Mouse (Mus musculus): ENCODE data around the gene Spata1.

The Spata1 gene

GRCm38 (mm10) chr3:146499431-146500002 is at the start of gene Spata1, which contains the start of gene Gng5:
Gene Spata1, minus strand, starts transcription at chr3:146499753.
Gene Gng5, plus strand, starts transcription at chr3:146499807.
- DNase-seq (ENCODE audit: low spot score in 2 of 2): peak; percentile 28 to 42

GRCm38 (mm10) chr3:146543632-146544031 is 44.1 kb upstream of the Spata1 start:
- DNase-seq (ENCODE audit: low spot score in 2 of 2): no peak

DNA sequence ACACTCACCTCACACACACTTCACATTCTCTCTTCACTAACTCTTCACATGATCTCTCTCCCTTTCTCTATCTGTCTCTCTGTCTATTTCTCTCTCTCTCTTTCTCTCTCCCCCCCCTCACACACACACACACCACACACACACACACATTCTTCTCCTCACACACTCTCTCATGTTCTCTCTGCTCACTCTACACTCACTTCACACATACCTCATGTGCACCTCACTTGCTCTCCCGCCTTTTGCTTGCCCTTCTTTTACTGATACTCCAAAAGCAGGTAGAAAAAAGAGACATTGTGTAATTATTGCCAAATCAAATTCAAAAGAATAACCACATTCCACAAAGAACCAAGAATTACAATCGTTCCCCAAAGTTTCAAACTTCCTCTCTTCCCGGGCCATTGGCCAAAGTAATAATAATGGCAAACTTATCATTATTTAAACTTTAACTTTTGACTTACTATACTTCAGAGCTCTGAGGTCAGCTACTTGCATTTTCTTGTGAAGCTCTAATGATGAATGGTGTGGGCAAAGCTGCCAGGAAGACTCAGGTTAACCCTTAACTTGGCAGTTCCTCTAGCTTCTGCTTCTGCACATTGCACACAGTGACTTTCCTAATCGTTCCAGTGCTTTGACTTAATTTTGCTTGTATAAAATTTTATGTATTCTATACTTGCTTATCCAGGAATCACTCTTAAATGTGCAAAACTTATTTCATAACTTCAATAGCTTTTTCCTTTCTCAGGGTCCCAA is 41.1 kb upstream of the Spata1 start:
- no peak for DNase-seq (ENCODE audit: low spot score in 2 of 2)

DNA sequence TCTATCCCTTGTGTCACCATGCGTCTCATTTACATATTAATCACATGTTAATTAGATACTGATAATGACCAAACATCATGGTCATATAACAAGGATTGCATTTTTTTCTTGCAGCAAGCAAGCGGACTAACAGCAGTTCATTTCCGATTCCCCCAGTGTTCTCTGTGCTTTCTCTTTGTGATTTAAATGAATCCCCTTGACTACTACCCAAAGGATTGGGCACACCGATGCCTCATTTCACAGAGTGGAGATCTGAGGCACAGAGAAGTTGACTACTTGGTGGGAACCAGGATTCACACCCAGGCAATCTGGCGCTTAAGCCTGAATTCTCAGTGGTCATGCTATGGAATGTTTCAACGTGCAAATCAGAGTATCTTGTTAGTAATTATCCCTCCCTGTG is 35.4 kb upstream of the Spata1 start:
- no peak for DNase-seq (ENCODE audit: low spot score in 2 of 2)

DNA sequence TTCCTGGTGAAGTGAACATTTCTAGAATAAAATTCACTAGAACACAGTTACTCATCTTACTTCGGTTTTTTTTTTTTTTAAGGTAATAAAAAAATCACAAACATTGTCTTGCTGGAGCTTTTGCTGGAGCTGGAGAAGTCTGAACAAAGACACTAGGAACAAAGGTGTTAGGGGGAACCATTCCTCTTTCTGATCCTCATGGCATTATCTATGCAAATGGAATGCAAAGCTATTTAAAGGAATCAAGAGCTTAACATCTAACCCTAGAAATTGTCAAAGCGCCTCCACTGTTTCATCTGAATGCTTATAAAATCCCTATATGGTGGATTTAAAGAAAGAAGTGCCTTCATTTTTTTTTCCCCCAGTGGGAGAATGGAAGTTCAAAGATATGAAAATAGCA is 28.8 kb upstream of the Spata1 start:
- DNase-seq (ENCODE audit: low spot score in 2 of 2): no peak

GRCm38 (mm10) chr3:146521652-146522020 is 22.1 kb upstream of the Spata1 start:
- DNase-seq (ENCODE audit: low spot score in 2 of 2): no peak

DNA sequence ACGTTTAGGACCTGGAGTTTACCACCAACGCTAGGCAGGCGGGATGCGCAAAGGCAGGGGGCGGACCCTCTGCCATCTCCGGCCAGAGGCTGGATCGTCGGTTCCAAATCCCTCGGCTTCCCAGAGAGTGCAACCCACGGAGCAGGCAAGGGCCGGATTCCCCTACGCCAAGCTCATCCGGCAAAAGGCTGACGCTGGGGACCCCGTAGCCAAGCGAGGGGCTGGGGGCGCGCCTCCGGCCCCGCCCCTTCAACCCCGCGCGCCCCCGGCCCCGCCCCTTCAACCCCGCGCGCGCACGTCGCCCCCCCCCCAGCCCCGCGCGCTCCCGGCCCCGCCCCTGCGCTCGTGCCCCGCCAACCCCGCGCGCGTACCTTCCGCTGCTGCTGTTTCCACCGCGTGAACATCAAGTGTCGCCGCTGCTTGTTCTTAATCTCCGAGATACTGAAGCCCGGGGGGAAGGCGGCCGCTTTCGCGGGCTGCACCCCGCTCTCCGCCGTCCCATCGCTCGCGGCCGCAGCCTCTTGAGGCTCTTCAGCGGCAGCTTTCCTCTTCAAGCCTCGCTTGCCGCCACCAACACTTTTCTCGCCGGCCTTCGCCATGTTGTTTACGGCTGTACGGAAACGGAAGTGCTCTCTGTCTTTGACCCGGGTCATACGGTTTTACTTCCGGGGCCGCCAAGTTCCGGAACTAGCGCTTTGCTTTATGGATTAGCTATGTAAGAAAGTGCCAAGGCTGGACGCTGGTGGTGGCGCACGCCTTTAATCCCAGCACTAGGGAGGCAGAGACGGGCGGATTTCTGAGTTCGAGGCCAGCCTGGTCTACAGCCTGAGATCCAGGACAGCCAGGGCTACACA is 21.5 kb upstream of the Spata1 start, which contains the start of gene Rpf1:
Gene Rpf1 (minus strand): TSS at position 632 of the 854 bp plus-strand sequence.
- DNase-seq (ENCODE audit: low spot score in 2 of 2): peak; percentile 89 to 92

- no peak for DNase-seq (ENCODE audit: low spot score in 2 of 2)
These were observed 20.8 kb upstream of the Spata1 start for GRCm38 (mm10) chr3:146520226-146520797.

GRCm38 (mm10) chr3:146506711-146507110 is 7.2 kb upstream of the Spata1 start:
- DNase-seq (ENCODE audit: low spot score in 2 of 2): no peak

DNA sequence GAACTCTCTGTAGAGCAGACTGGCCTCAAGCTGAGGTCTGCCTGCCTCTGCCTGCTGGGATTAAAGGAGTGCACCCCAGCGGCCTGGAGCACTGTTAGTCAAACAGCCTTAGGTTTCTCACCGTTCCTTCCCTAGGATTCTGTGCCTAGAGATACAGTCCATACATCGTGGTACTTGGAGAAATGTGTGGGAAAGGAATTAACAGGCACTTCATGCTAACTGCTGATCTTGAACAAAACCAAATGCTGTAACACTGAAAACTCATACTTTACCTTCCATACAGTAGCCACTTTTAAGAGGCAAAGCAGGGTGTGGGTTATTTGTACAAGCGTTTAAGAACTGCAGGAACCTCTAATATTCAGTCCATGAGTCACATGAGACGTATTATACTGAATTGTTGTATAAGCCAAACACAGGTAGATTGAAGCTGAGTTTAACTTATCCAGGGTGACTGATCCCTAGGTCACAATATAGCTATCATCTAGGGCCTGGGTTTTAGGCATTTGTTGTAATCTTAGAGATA is 2.1 kb upstream of the Spata1 start:
- DNase-seq (ENCODE audit: low spot score in 2 of 2): no peak

DNA sequence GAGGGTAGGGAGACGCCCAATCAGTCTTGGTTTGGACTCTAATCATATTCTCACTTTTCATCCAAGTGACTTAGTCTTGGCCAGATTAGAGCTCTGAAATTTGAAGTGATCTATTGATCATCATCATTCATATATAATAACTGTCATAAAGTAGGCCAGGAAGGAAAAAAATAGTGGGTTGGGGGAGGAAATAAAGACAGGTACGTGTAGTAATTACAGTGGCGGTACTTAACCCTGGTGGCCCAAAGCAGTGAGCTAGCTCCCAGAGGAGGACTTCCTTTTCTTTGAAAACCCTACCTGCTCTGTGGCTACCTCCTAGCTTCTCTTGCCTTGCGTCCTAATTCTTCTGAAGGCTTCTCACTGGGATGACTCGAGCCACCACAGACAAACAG is 1.3 kb upstream of the Spata1 start:
- no peak for DNase-seq (ENCODE audit: low spot score in 2 of 2)

DNA sequence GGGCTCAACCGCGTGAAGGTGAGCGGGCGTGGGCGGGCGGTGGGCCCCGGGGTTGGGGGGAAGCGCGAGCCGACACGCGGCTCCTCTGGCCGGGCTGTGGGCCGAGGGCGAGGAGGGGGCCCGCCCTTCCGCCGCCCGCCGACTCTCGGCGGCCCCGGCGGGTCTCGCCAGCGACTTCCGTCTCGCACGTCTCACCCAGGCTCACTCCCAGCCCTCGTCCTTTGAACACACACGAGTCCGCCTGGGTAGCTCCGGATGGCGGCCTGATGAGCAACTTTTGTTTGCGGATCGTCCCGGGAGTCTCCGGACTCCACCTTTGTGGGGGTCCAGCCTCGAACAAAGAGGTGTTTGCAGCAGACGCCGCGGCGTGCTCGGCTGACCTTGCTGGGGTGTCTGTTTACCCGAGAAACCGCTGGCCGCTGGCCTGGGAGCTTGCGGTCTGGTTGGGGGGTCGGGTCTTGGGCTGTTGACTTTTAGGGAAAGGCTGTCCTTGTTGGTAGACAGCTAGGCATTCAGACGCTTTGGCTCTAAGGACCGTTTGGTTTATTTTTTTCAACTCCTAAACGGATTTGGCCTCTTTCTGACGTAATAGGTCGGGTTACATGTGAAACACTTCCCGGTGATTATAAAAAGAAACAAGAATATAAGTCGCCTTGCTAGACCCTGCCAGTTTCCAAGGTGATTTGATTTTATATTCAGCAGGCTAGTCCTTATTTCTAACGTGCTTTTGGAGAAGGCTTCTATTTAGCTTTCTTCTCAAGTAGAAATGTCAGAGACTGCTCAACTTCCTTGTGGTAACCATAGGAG is 653 bp upstream of the Spata1 start:
- no peak for DNase-seq (ENCODE audit: low spot score in 2 of 2)

- DNase-seq (ENCODE audit: low spot score in 2 of 2): no peak
These were observed 564 bp downstream of the Spata1 start for GRCm38 (mm10) chr3:146498989-146499388.

DNA sequence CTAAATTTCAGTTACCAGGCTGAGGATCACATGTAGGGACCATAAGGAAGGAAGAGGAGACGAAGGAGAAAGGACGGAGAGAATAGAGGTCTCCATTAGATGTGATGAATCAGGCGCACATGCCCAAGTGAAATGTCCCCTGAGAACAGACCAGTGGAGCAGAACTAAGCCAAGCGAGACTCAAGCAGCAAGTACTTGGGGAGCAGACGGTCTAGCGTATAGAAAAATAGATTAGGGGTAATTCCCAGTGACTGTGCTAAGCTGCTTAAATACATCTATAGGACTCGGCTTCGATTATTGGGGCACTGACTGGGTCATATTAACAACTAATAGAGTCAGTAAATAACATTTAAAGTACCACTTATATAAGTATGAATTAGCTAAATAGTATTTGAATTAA is 4.6 kb downstream of the Spata1 start:
- DNase-seq (ENCODE audit: low spot score in 2 of 2): no peak

DNA sequence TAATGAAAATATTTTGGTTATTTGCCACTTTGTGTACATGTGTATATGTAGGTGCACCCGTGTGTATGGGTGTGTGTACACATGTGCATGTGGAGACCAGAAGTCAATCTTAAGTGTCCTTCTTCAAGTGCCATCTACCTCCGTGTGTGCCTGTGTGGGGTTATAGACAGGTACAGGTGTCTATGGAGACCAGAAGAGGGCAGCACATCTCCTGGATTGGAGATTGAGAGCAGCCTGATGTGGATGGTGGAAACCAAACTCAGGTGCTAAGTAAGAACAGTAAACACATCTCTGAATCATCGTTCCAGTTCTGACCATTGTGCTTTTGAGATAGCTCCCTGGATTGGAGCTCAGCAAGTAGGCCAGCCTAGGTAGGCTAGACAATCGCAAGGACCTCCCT is 13.1 kb downstream of the Spata1 start:
- no peak for DNase-seq (ENCODE audit: low spot score in 2 of 2)

DNA sequence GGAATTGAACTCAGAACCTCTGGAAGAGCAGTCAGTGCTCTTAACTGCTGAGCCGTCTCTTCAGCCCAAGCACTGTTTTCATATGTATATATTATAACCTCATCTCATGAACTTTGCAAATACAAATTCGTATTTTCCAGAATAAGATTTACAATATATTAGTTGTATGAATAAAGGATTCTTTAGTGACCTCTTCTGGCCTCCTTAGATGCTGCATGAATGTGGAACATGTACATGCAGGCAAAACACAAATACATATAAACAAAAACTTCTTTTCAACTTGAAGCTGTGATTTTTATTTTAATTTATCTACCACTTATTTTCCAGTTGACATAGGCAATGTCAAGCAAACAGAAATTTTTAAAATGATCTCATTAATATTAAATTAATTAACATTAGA is 17.5 kb downstream of the Spata1 start:
- no peak for DNase-seq (ENCODE audit: low spot score in 2 of 2)

DNA sequence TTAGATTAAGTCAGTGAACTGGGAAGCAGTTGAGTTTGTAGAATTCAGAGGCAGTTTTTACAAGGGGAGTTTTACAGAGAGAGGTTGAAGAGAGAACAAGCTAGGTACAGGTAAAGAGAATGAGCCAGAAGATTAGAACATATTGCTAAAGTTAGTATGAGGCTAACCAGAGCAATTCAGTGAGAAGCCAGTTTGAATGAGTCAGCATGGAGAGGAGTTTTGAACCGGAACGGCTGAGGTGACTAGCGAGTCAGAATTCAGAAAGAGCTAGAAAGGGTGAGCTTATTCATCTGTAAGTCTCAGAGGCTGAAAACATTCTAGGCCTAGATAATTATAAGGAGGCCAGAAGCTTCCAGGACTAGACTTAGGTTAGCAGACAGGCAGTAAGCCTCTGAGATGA is 25.1 kb downstream of the Spata1 start:
- DNase-seq (ENCODE audit: low spot score in 2 of 2): no peak

- DNase-seq (ENCODE audit: low spot score in 2 of 2): no peak
These were observed 25.8 kb downstream of the Spata1 start for GRCm38 (mm10) chr3:146473741-146474140.

GRCm38 (mm10) chr3:146472657-146473056 is 26.9 kb downstream of the Spata1 start:
- DNase-seq (ENCODE audit: low spot score in 2 of 2): no peak

- DNase-seq (ENCODE audit: low spot score in 2 of 2): no peak
These were observed 30.3 kb downstream of the Spata1 start for GRCm38 (mm10) chr3:146469226-146469625.

DNA sequence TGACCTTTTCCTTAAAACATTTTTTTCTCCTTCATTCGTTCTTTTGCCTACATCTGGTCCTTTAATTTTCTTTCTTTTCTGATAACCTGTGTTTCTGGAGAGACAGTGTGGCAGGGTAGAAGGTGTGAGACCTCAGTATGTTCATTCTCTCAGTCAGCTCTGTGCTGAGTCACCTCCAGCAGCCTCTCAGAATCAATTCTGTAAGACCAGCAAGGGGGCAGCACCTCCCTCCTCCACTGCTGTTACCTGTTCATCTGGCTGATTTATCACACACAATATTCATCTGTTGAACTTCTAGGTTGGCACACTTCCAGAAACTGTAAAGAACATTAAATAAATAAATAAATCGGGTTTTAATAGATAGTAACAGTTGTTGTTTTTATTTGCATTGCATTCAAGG is 36.6 kb downstream of the Spata1 start:
- DNase-seq (ENCODE audit: low spot score in 2 of 2): no peak
